Mouse (Mus musculus) bone marrow macrophage, adult 2 months (primary cell): ENCODE measurements around the gene Gm36245.

Experiments used
- CTCF ChIP-seq: IDR thresholded peaks from 2 replicates; pipeline ENCODE4 v1.5.1; 2012; ENCODE audit warnings: low read depth, mild to moderate bottlenecking, low read length, moderate library complexity
- POLR2A ChIP-seq: IDR thresholded peaks from 2 replicates; pipeline ENCODE4 v1.6.1; 2012; ENCODE audit warnings: mild to moderate bottlenecking, low read depth, low read length, borderline replicate concordance

GRCm38 (mm10) chr15:77598958-77599357 lies at the start of gene Gm36245:
- no peak for TF ChIP-seq POLR2A
- no peak for TF ChIP-seq CTCF
